Mouse (Mus musculus) lung, adult 2 months (tissue): ENCODE data around the gene Ccnt2.

Experiments
- CTCF ChIP-seq: fragments of 200-500 bp; IDR thresholded peaks from 2 replicates; pipeline ENCODE4 v1.5.1; 2011; ENCODE audit warnings: mild to moderate bottlenecking, low read length, control low read depth; ENCODE audit not compliant: insufficient read depth
- POLR2A ChIP-seq: fragments of 200-500 bp; IDR thresholded peaks from 2 replicates; pipeline ENCODE4 v1.6.1; 2011; ENCODE audit warnings: low read depth, mild to moderate bottlenecking, control low read depth, low read length, borderline replicate concordance; ENCODE audit errors: extremely low read depth

DNA sequence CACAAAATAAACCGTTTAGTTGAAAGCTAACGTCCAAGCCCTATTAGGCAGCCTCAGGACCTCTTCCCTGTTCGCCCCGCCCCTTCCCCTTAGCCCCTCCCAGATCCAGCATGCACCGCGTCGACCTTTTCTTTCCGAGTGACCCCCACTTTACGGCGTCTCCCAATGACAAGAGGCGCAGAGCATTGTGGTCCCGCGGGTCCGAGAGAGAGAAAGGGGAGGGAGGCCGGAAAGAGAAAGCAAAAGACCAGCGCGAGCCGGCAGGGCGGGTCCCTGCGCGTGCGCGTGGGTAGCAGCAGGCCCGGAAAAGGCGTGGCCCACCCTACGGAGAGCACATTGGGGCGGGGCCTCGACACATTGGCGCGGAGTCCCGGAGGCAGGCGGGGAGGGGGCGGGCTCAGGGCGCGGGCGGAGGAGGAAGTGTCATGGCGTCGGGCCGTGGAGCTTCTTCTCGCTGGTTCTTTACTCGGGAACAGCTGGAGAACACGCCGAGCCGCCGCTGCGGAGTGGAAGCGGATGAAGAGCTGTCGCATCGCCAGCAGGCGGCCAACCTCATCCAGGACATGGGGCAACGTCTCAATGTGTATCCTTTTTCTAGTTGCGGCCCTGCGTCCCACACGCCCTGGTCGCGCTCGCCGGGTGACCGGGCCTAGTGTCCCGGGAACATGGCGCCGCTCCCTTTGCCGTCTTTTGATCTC is at the start of gene Ccnt2:
- no peak for TF ChIP-seq CTCF
- TF ChIP-seq POLR2A, result peak; percentile 85; the same call in 1 of the 2 replicates
